Mouse (Mus musculus) G1E (cell line): ENCODE data around the gene Eef1a2.

Experiments
- POLR2AphosphoS5 ChIP-seq: IDR thresholded peaks from 2 replicates; pipeline ENCODE4 v1.6.1; 2012; ENCODE audit warnings: low read depth, low read length, inconsistent platforms; ENCODE audit not compliant: insufficient replicate concordance
- TAL1 ChIP-seq: conservative IDR thresholded peaks from 2 replicates; pipeline ENCODE4 v1.6.1; 2012; ENCODE audit warnings: low read depth, low read length, inconsistent platforms, mixed read lengths

GRCm38 (mm10) chr2:181178471-181178870 lies 21.7 kb upstream of the Eef1a2 start:
- no peak for TF ChIP-seq TAL1
- no peak for TF ChIP-seq POLR2AphosphoS5
